Mouse (Mus musculus): ENCODE data around the gene Olfr206. TPM values are rescaled to one million over a fixed set of nuclear protein-coding genes. Genes with fewer than 3 reads are reported as not detected.
"Not testable (repeated sequence)": the region's sequence is repeated elsewhere in the genome, so short reads cannot be mapped to it uniquely, and the experiment has no call there.

Gene Olfr206
- total RNA-seq (2022), result not detected

DNA sequence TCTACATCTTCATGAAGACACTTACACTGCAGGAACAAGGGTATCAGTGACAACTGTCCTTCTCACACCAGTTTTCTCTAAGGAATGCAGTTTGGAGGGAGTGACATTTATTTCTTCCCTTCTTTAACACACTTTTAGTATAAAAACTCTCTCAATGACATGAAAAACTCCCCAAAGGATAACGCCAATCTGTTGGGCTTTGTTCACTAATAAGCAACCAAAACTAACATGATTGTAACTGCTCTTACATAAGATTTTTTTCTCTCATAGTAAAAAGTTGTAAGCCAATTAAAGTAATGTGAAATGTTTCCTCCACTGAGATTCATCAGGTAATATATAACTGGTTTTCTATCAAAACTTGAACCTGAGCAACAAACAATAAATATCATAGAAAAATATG, at the start of gene Olfr206:
TSS of gene Olfr206 (minus strand) at position 101 of the 400 bp plus-strand sequence.
- no peak for DNase-seq

- no peak for DNase-seq
Measured at GRCm38 (mm10) chr16:59393300-59393699, 44.3 kb upstream of the Olfr206 start.

DNA sequence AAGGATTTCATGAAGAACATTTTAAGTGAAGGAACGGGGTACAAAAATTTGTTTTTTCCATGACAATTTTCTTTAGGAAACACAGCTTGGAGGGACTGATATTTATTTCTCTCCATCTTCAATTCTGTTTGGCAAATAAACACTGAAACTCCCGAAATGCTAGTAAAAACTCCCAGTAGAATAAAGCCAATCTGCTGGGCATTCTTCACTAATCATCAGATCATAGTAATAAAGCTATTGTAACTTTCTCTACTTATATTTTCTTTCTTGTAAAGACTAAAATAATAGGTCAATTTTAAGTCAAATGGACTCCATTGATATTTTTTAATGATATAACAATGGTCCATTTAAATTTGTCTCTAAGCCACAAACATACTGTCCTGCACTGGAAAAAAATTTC, 14.8 kb upstream of the Olfr206 start, which contains the start of gene Olfr209:
TSS of gene Olfr209 (minus strand) at position 101 of the 400 bp plus-strand sequence.
- DNase-seq, result no peak

GRCm38 (mm10) chr16:59331038-59331437, 18.0 kb downstream of the Olfr206 start, which contains the start of gene Olfr205:
TSS of gene Olfr205 (minus strand) at chr16:59331138.
- no peak for DNase-seq

GRCm38 (mm10) chr16:59323262-59323661, 25.8 kb downstream of the Olfr206 start:
- not testable (repeated sequence) for DNase-seq

DNA sequence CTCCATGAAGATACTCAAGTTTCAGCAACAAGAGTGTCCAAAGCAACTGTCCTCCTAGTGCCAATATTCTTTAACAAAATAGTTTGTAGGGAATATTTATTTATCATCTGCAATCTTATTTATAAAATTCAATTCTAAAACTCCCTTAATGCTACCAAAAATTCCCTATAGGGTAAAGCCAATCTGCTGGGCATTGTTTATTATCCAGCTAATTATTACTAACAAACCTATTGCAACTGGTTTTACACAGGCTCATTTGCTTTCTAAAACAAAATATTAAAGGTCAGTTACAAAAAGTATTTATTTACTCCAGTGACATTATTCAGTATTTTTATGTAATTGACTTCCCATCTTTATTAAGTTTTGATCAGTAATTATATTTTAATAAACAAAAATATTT, 30.9 kb downstream of the Olfr206 start, which contains the start of gene Olfr204:
TSS of gene Olfr204 (minus strand) at position 101 of the 400 bp plus-strand sequence.
- DNase-seq, result no peak

DNA sequence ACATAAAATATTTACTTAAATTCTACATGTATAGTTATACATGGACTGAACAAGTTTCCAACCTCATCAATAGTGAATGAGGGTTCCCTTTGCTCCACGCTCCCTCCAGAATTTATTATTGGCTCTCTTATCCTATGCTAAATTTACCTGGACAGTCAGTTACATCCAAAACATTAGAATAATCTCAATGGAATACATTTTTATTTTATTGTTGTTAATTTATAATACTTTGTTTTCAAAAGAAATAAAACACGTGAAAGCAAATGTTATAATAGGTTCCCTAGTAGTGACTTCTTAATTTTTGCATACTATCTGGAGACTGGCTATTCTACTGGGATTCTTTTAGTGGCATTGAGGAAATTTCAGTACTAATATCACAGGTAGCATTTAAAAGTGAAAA, 50.5 kb downstream of the Olfr206 start, which contains the start of gene Olfr203:
TSS of gene Olfr203 (plus strand) at position 301 of the 400 bp plus-strand sequence.
- DNase-seq, result no peak

Other genes with a start within 250 kb of the Olfr206 start
- gene Olfr193, start 237.4 kb downstream of the Olfr206 start, total RNA-seq (2022), result not detected
- not detected for gene Olfr194, start 228.2 kb downstream of the Olfr206 start, total RNA-seq (2022)
- not detected for gene Olfr195, start 202.2 kb downstream of the Olfr206 start, total RNA-seq (2022)
- not detected for gene Olfr196, start 178.8 kb downstream of the Olfr206 start, total RNA-seq (2022)
- gene Olfr198, start 145.7 kb downstream of the Olfr206 start, total RNA-seq (2022), result not detected
- not detected for gene Olfr199, start 129.5 kb downstream of the Olfr206 start, total RNA-seq (2022)
- not detected for gene Olfr201, start 76.6 kb downstream of the Olfr206 start, total RNA-seq (2022)
- not detected for gene Olfr202, start 62.5 kb downstream of the Olfr206 start, total RNA-seq (2022)
- not detected for gene Olfr203, start 50.4 kb downstream of the Olfr206 start, total RNA-seq (2022)
- gene Olfr204, start 31.0 kb downstream of the Olfr206 start, total RNA-seq (2022), result not detected
- gene Olfr205, start 18.1 kb downstream of the Olfr206 start, total RNA-seq (2022), result not detected
- gene Olfr209, start 14.7 kb upstream of the Olfr206 start, total RNA-seq (2022), result not detected
- not detected for gene Gabrr3, start 58.1 kb upstream of the Olfr206 start, total RNA-seq (2022)
- 10 to 100 TPM; 24.6 to 28.2 (median 26.8) TPM for gene Riox2, start 122.5 kb upstream of the Olfr206 start, total RNA-seq (2022)

All from adrenal gland, adult 8-10 months (tissue).